Mouse (Mus musculus) forebrain, embryonic 16.5 days (tissue): ENCODE results near the gene Lcmt2. TPM values are rescaled to one million over a fixed set of nuclear protein-coding genes. Genes with fewer than 3 reads are reported as not detected.
A peak's percentile ranks its signal among the peaks of the same experiment; 100 is the strongest.

Experiments used
- ATAC-seq: fragments of 200-750 bp; cut with Nextera tagmentation; 2 replicates; pipeline ENCODE4 v1.8.0; 2017; ENCODE audit warnings: mild to moderate bottlenecking, moderate library complexity
- H3K27ac ChIP-seq: fragments of 300-500 bp; sonication (generic); 2 replicates; pipeline ENCODE4 v1.5.1; 2014; ENCODE audit warnings: low read length, control low read depth
- H3K27me3 ChIP-seq: fragments of 300-500 bp; sonication (generic); replicated peaks from 2 replicates; pipeline ENCODE4 v1.6.1; 2014; ENCODE audit warnings: low read length; ENCODE audit not compliant: control insufficient read depth, insufficient read depth
- H3K36me3 ChIP-seq: fragments of 300-500 bp; sonication (generic); 2 replicates; pipeline ENCODE4 v1.6.1; 2014; ENCODE audit not compliant: control insufficient read depth, insufficient read depth
- H3K4me1 ChIP-seq: fragments of 300-500 bp; sonication (generic); replicated peaks from 2 replicates; pipeline ENCODE4 v1.6.1; 2014; ENCODE audit warnings: low read length; ENCODE audit not compliant: control insufficient read depth, insufficient read depth
- H3K4me2 ChIP-seq: fragments of 300-500 bp; sonication (generic); 2 replicates; pipeline ENCODE4 v1.6.1; 2014; ENCODE audit warnings: mild to moderate bottlenecking, low read length, control low read depth
- H3K4me3 ChIP-seq: fragments of 300-500 bp; sonication (generic); replicated peaks from 2 replicates; pipeline ENCODE4 v1.5.1; 2014; ENCODE audit warnings: mild to moderate bottlenecking, low read length, control low read depth
- H3K9ac ChIP-seq: fragments of 300-500 bp; sonication (generic); replicated peaks from 2 replicates; pipeline ENCODE4 v1.6.1; 2014; ENCODE audit warnings: low read depth, low read length, control low read depth
- H3K9me3 ChIP-seq: fragments of 300-500 bp; sonication (generic); 2 replicates; pipeline ENCODE4 v1.6.1; 2016; ENCODE audit warnings: low read length; ENCODE audit not compliant: control insufficient read depth
- WGBS: fragments of 180-500 bp; shearing (Covaris S2); extraction: QIAGEN DNeasy Blood & Tissue Kit; methylation state at CpG from one replicate; pipeline ENCODE4 v1.1.7; 2014; 5-methylcytosine and 5-hydroxymethylcytosine counted together
- polyA plus RNA-seq: library from polyadenylated mRNA; unstranded; fragments of >200 nt; fragmentation: Nextera tagmentation; extraction: Ambion mirVana; gene quantifications from 2 replicates; pipeline ENCODE4 v1.2.1, GENCODE M21; 2015

Gene Lcmt2
- 23.5 and 23.9 TPM in 2 replicates for polyA plus RNA-seq

GRCm38 (mm10) chr2:121140018-121140882 lies at the start of gene Lcmt2, which contains the start of gene Adal:
TSS of gene Lcmt2 (minus strand) at chr2:121140653.
TSS of gene Adal (plus strand) at chr2:121140428.
- H3K4me2 ChIP-seq: peak within 1 kb of the TSS; percentile 73
- H3K36me3 ChIP-seq: peaks cover 3% of the 10 kb centered on the region; the same call in 1 of the 2 replicates
- peak within 1 kb of the TSS; percentile 83 for H3K4me3 ChIP-seq
- H3K27ac ChIP-seq: peak within 1 kb of the TSS; percentile 99
- under 1% methylated on average over 87 of the region's 87 CpGs for WGBS
- peak; percentile 96 for ATAC-seq
- H3K4me1 ChIP-seq: peaks cover 29% of the 10 kb centered on the region
- H3K27me3 ChIP-seq: no peaks in the 10 kb centered on the region
- H3K9ac ChIP-seq: peak within 1 kb of the TSS; percentile 90
- H3K9me3 ChIP-seq: no peaks in the 10 kb centered on the region

GRCm38 (mm10) chr2:121188530-121188929 lies 48.1 kb upstream of the Lcmt2 start:
- 69% methylated on average over 1 of the region's 1 CpGs for WGBS
- Histone ChIP-seq H3K36me3 (peaks cover 52% of the 10 kb centered on the region), H3K9ac (no peak overlapping the region), H3K27ac (no peak overlapping the region), H3K4me1 (no peaks in the 10 kb centered on the region), H3K4me2 (no peak overlapping the region), H3K4me3 (no peak overlapping the region), H3K9me3 (no peaks in the 10 kb centered on the region), H3K27me3 (no peaks in the 10 kb centered on the region)
- ATAC-seq: no peak

- WGBS: 95% methylated on average over 7 of the region's 7 CpGs
- Histone ChIP-seq H3K4me3 (no peak overlapping the region), H3K4me1 (no peaks in the 10 kb centered on the region), H3K27me3 (no peaks in the 10 kb centered on the region), H3K9me3 (no peaks in the 10 kb centered on the region), H3K4me2 (no peak overlapping the region), H3K9ac (no peak overlapping the region), H3K27ac (no peak overlapping the region), H3K36me3 (peaks cover 29% of the 10 kb centered on the region)
- ATAC-seq: no peak
These were observed 43.7 kb upstream of the Lcmt2 start for GRCm38 (mm10) chr2:121184142-121184541.

- Histone ChIP-seq H3K4me1 (no peaks in the 10 kb centered on the region), H3K9me3 (no peaks in the 10 kb centered on the region), H3K27me3 (no peaks in the 10 kb centered on the region), H3K9ac (no peak overlapping the region), H3K27ac (no peak overlapping the region), H3K4me2 (no peak overlapping the region), H3K36me3 (peaks cover 33% of the 10 kb centered on the region), H3K4me3 (no peak overlapping the region)
- no peak for ATAC-seq
- WGBS: 89% methylated on average over 5 of the region's 5 CpGs
These were observed 43.0 kb upstream of the Lcmt2 start for GRCm38 (mm10) chr2:121183431-121183830.

GRCm38 (mm10) chr2:121178828-121179479 lies 38.5 kb upstream of the Lcmt2 start:
- no peak overlapping the region for H3K9ac ChIP-seq
- no peak overlapping the region for H3K4me2 ChIP-seq
- ATAC-seq: no peak
- H3K4me3 ChIP-seq: no peak overlapping the region
- H3K27ac ChIP-seq: no peak overlapping the region
- H3K36me3 ChIP-seq: peaks cover 23% of the 10 kb centered on the region
- no peaks in the 10 kb centered on the region for H3K4me1 ChIP-seq
- H3K27me3 ChIP-seq: no peaks in the 10 kb centered on the region
- WGBS: 96% methylated on average over 3 of the region's 3 CpGs
- H3K9me3 ChIP-seq: no peaks in the 10 kb centered on the region

GRCm38 (mm10) chr2:121170980-121171742 lies 30.7 kb upstream of the Lcmt2 start, which contains the start of gene Zscan29:
TSS of gene Zscan29 (minus strand) at chr2:121171125.
- peaks cover 4% of the 10 kb centered on the region; the same call in 1 of the 2 replicates for H3K36me3 ChIP-seq
- WGBS: 0% methylated on average over 63 of the region's 66 CpGs
- H3K4me3 ChIP-seq: peak within 1 kb of the TSS; percentile 85
- peak within 1 kb of the TSS; percentile 71 for H3K27ac ChIP-seq
- peak within 1 kb of the TSS; percentile 94 for H3K4me2 ChIP-seq
- peaks cover 19% of the 10 kb centered on the region for H3K4me1 ChIP-seq
- H3K9me3 ChIP-seq: no peaks in the 10 kb centered on the region
- H3K9ac ChIP-seq: peak within 1 kb of the TSS; percentile 86
- peak; percentile 98 for ATAC-seq
- H3K27me3 ChIP-seq: no peaks in the 10 kb centered on the region

GRCm38 (mm10) chr2:121170481-121170971 lies 30.1 kb upstream of the Lcmt2 start, which contains the start of gene Tubgcp4:
TSS of gene Tubgcp4 (plus strand) at chr2:121170654.
- WGBS: under 1% methylated on average over 38 of the region's 38 CpGs
- peak; percentile 62 for ATAC-seq
- H3K4me3 ChIP-seq: peak within 1 kb of the TSS; percentile 85

GRCm38 (mm10) chr2:121169902-121170301 lies 29.4 kb upstream of the Lcmt2 start:
- H3K27ac ChIP-seq: no peak overlapping the region
- 4% methylated on average over 9 of the region's 9 CpGs for WGBS
- H3K27me3 ChIP-seq: no peaks in the 10 kb centered on the region
- H3K4me2 ChIP-seq: peak overlapping the region; percentile 94
- peaks cover 6% of the 10 kb centered on the region; the same call in 1 of the 2 replicates for H3K36me3 ChIP-seq
- ATAC-seq: no peak
- H3K4me3 ChIP-seq: peak overlapping the region; percentile 85
- H3K4me1 ChIP-seq: peaks cover 19% of the 10 kb centered on the region
- H3K9ac ChIP-seq: peak overlapping the region; percentile 86
- H3K9me3 ChIP-seq: no peaks in the 10 kb centered on the region

More at GRCm38 (mm10) chr2:121170481-121170971, 30.1 kb upstream of the Lcmt2 start, which contains the start of gene Tubgcp4:
- peaks cover 6% of the 10 kb centered on the region; the same call in 1 of the 2 replicates for H3K36me3 ChIP-seq
- H3K4me2 ChIP-seq: peak within 1 kb of the TSS; percentile 94
- peak within 1 kb of the TSS; percentile 86 for H3K9ac ChIP-seq
- H3K27me3 ChIP-seq: no peaks in the 10 kb centered on the region
- peaks cover 19% of the 10 kb centered on the region for H3K4me1 ChIP-seq
- H3K9me3 ChIP-seq: no peaks in the 10 kb centered on the region
- peak within 1 kb of the TSS; percentile 71 for H3K27ac ChIP-seq
